Mouse (Mus musculus): Measurements from ENCODE around the gene Stpg4. TPM values are rescaled to one million over a fixed set of nuclear protein-coding genes. Genes with fewer than 3 reads are reported as not detected.
A peak's percentile ranks its signal among the peaks of the same experiment; 100 is the strongest.

Gene Stpg4
- polyA plus RNA-seq, 1 experiment from 2014 or later, result not detected

GRCm38 (mm10) chr17:87402444-87402843, 25.1 kb downstream of the Stpg4 start:
- no peak overlapping the region for H3K4me3 ChIP-seq (ENCODE audit: low read length)
- no peak overlapping the region for H3K4me2 ChIP-seq (replicated peaks; ENCODE audit: low read depth, low read length)
- no peaks in the 10 kb centered on the region for H3K36me3 ChIP-seq (ENCODE audit: control insufficient read depth, insufficient read depth, low read length)
- ATAC-seq (ENCODE audit: low FRiP score, low TSS enrichment), result no peak
- WGBS, result 84% methylated on average over 11 of the region's 11 CpGs
- H3K4me1 ChIP-seq (ENCODE audit: control insufficient read depth, insufficient read depth, low read length), result no peaks in the 10 kb centered on the region
- H3K9me3 ChIP-seq (ENCODE audit: control insufficient read depth, low read length), result no peaks in the 10 kb centered on the region
- H3K9ac ChIP-seq (ENCODE audit: low read depth, low read length), result no peak overlapping the region
- no peak overlapping the region for H3K27ac ChIP-seq (ENCODE audit: low read depth, low read length)
- no peaks in the 10 kb centered on the region for H3K27me3 ChIP-seq (ENCODE audit: control insufficient read depth, insufficient read depth, low read length)

GRCm38 (mm10) chr17:87397088-87397487, 30.5 kb downstream of the Stpg4 start:
- Histone ChIP-seq H3K4me1 (ENCODE audit: control insufficient read depth, insufficient read depth, low read length) (peaks cover 4% of the 10 kb centered on the region; the same call in 1 of the 2 replicates), H3K4me3 (ENCODE audit: low read length) (no peak overlapping the region), H3K36me3 (ENCODE audit: control insufficient read depth, insufficient read depth, low read length) (no peaks in the 10 kb centered on the region), H3K9ac (ENCODE audit: low read depth, low read length) (no peak overlapping the region), H3K27me3 (ENCODE audit: control insufficient read depth, insufficient read depth, low read length) (no peaks in the 10 kb centered on the region), H3K27ac (ENCODE audit: low read depth, low read length) (no peak overlapping the region), H3K4me2 (replicated peaks; ENCODE audit: low read depth, low read length) (no peak overlapping the region), H3K9me3 (ENCODE audit: control insufficient read depth, low read length) (no peaks in the 10 kb centered on the region)
- WGBS, result 65% methylated on average over 11 of the region's 11 CpGs
- ATAC-seq (ENCODE audit: low FRiP score, low TSS enrichment), result no peak

- no peaks in the 10 kb centered on the region for H3K9me3 ChIP-seq (ENCODE audit: control insufficient read depth, low read length)
- no peaks in the 10 kb centered on the region for H3K27me3 ChIP-seq (ENCODE audit: control insufficient read depth, insufficient read depth, low read length)
- H3K4me3 ChIP-seq (ENCODE audit: low read length), result no peak overlapping the region
- no peak overlapping the region for H3K9ac ChIP-seq (ENCODE audit: low read depth, low read length)
- peaks cover 13% of the 10 kb centered on the region for H3K4me1 ChIP-seq (ENCODE audit: control insufficient read depth, insufficient read depth, low read length)
- H3K36me3 ChIP-seq (ENCODE audit: control insufficient read depth, insufficient read depth, low read length), result no peaks in the 10 kb centered on the region
- 66% methylated on average over 7 of the region's 7 CpGs for WGBS
- ATAC-seq (ENCODE audit: low FRiP score, low TSS enrichment), result no peak
- H3K27ac ChIP-seq (ENCODE audit: low read depth, low read length), result no peak overlapping the region
- H3K4me2 ChIP-seq (replicated peaks; ENCODE audit: low read depth, low read length), result no peak overlapping the region
These were observed 36.3 kb downstream of the Stpg4 start for GRCm38 (mm10) chr17:87391242-87391641.

- peak; percentile 79 for ATAC-seq (ENCODE audit: low FRiP score, low TSS enrichment)
These were observed 40.5 kb downstream of the Stpg4 start for GRCm38 (mm10) chr17:87387068-87387467.

GRCm38 (mm10) chr17:87385835-87386234, 41.7 kb downstream of the Stpg4 start:
- ATAC-seq (ENCODE audit: low FRiP score, low TSS enrichment), result no peak
- no peak overlapping the region for H3K4me2 ChIP-seq (replicated peaks; ENCODE audit: low read depth, low read length)
- no peak overlapping the region for H3K9ac ChIP-seq (ENCODE audit: low read depth, low read length)
- H3K4me3 ChIP-seq (ENCODE audit: low read length), result no peak overlapping the region
- H3K36me3 ChIP-seq (ENCODE audit: control insufficient read depth, insufficient read depth, low read length), result no peaks in the 10 kb centered on the region
- no peak overlapping the region for H3K27ac ChIP-seq (ENCODE audit: low read depth, low read length)
- no peaks in the 10 kb centered on the region for H3K9me3 ChIP-seq (ENCODE audit: control insufficient read depth, low read length)
- H3K4me1 ChIP-seq (ENCODE audit: control insufficient read depth, insufficient read depth, low read length), result peaks cover 10% of the 10 kb centered on the region
- H3K27me3 ChIP-seq (ENCODE audit: control insufficient read depth, insufficient read depth, low read length), result no peaks in the 10 kb centered on the region
- WGBS, result 69% methylated on average over 3 of the region's 3 CpGs

More at GRCm38 (mm10) chr17:87387068-87387467, 40.5 kb downstream of the Stpg4 start:
- peaks cover 10% of the 10 kb centered on the region for H3K4me1 ChIP-seq (ENCODE audit: control insufficient read depth, insufficient read depth, low read length)
- H3K9me3 ChIP-seq (ENCODE audit: control insufficient read depth, low read length), result no peaks in the 10 kb centered on the region
- H3K27ac ChIP-seq (ENCODE audit: low read depth, low read length), result no peak overlapping the region
- no peak overlapping the region for H3K4me3 ChIP-seq (ENCODE audit: low read length)
- WGBS, result 10% methylated on average over 4 of the region's 5 CpGs
- no peaks in the 10 kb centered on the region for H3K27me3 ChIP-seq (ENCODE audit: control insufficient read depth, insufficient read depth, low read length)
- H3K4me2 ChIP-seq (replicated peaks; ENCODE audit: low read depth, low read length), result no peak overlapping the region
- H3K9ac ChIP-seq (ENCODE audit: low read depth, low read length), result no peak overlapping the region
- H3K36me3 ChIP-seq (ENCODE audit: control insufficient read depth, insufficient read depth, low read length), result no peaks in the 10 kb centered on the region

- peaks cover 45% of the 10 kb centered on the region for H3K4me1 ChIP-seq (ENCODE audit: control insufficient read depth, insufficient read depth, low read length)
- H3K27ac ChIP-seq (ENCODE audit: low read depth, low read length), result no peak overlapping the region
- 85% methylated on average over 9 of the region's 9 CpGs for WGBS
- H3K27me3 ChIP-seq (ENCODE audit: control insufficient read depth, insufficient read depth, low read length), result no peaks in the 10 kb centered on the region
- no peaks in the 10 kb centered on the region for H3K36me3 ChIP-seq (ENCODE audit: control insufficient read depth, insufficient read depth, low read length)
- H3K4me2 ChIP-seq (replicated peaks; ENCODE audit: low read depth, low read length), result no peak overlapping the region
- no peak overlapping the region for H3K9ac ChIP-seq (ENCODE audit: low read depth, low read length)
- no peak for ATAC-seq (ENCODE audit: low FRiP score, low TSS enrichment)
- no peaks in the 10 kb centered on the region for H3K9me3 ChIP-seq (ENCODE audit: control insufficient read depth, low read length)
- no peak overlapping the region for H3K4me3 ChIP-seq (ENCODE audit: low read length)
These were observed 46.9 kb downstream of the Stpg4 start for GRCm38 (mm10) chr17:87380681-87381080.

- Histone ChIP-seq H3K9me3 (ENCODE audit: control insufficient read depth, low read length) (no peaks in the 10 kb centered on the region), H3K27ac (ENCODE audit: low read depth, low read length) (peak overlapping the region; percentile 77), H3K27me3 (ENCODE audit: control insufficient read depth, insufficient read depth, low read length) (no peaks in the 10 kb centered on the region), H3K9ac (ENCODE audit: low read depth, low read length) (no peak overlapping the region), H3K4me1 (ENCODE audit: control insufficient read depth, insufficient read depth, low read length) (peaks cover 52% of the 10 kb centered on the region), H3K4me2 (replicated peaks; ENCODE audit: low read depth, low read length) (no peak overlapping the region), H3K4me3 (ENCODE audit: low read length) (no peak overlapping the region), H3K36me3 (ENCODE audit: control insufficient read depth, insufficient read depth, low read length) (no peaks in the 10 kb centered on the region)
- WGBS, result 20% methylated on average over 10 of the region's 10 CpGs
- no peak; the same call in 1 of the 2 replicates for ATAC-seq (ENCODE audit: low FRiP score, low TSS enrichment)
These were observed 47.7 kb downstream of the Stpg4 start for GRCm38 (mm10) chr17:87379821-87380220.

DNA sequence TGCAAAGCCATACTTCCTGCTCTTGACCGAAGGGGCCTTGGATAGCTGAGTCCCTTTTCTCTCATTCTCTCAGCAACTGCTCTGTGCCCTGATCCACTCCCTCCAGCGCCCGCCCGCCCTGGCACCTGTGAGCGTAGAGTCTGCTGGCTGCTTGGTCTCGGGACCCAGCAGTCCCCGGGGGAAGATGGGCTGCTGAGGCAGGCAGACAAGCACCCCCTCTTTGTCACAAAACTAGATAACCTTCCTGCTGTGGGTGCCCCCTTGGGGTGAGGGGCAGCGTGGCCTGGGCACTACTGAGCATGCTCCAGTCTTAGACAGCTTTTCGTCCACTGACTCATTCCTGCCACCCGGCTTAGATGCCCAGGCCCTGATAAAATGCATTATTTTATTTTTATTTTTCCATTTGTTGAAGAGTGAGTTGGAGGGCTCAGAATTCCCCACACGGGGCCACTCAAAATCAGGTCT, 48.3 kb downstream of the Stpg4 start:
- Histone ChIP-seq H3K27ac (ENCODE audit: low read depth, low read length) (peak overlapping the region; percentile 77; the same call in 1 of the 2 replicates), H3K4me2 (replicated peaks; ENCODE audit: low read depth, low read length) (no peak overlapping the region), H3K9ac (ENCODE audit: low read depth, low read length) (no peak overlapping the region), H3K4me1 (ENCODE audit: control insufficient read depth, insufficient read depth, low read length) (peaks cover 52% of the 10 kb centered on the region), H3K27me3 (ENCODE audit: control insufficient read depth, insufficient read depth, low read length) (no peaks in the 10 kb centered on the region), H3K4me3 (ENCODE audit: low read length) (no peak overlapping the region), H3K36me3 (ENCODE audit: control insufficient read depth, insufficient read depth, low read length) (no peaks in the 10 kb centered on the region), H3K9me3 (ENCODE audit: control insufficient read depth, low read length) (no peaks in the 10 kb centered on the region)
- 75% methylated on average over 11 of the region's 11 CpGs for WGBS
- no peak for ATAC-seq (ENCODE audit: low FRiP score, low TSS enrichment)

DNA sequence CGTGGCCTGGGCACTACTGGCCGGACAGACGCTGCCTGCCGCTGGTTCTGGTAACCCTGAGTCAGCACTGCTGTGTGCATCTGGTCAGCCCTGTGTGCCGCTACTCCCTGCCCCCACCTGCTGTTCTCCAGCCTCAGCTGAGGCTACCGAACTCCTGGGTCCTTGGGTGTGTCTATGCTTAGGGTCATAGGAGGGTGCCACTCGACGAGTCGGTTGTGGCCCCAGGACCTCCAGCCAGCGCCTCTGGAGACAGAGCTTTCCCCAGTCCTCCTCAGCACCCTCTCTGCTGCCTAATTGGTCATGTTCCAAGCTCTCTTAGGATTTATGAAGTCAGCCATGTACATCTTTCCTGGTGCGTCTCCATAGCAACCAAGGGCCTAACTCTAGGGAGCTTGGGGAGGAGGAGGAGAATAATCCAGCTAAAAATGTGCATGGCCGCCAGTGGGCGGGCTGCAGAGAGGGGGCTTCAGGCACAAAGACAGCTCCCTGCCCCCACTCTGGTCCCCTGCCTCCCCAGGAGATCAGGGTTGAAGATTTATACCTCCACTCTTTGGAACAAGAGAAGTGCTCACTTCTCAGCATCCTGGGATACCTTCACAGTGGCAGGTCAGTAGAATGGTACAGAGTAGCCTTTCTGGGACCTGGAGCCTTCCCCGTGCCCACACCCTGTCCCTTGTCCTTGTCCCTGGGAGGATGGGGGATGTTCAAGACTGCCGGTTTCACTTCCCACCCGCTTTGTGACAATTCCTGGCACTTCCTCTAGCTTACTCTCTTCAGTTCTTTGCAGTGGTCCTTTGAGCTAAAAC, 49.0 kb downstream of the Stpg4 start:
- ATAC-seq (ENCODE audit: low FRiP score, low TSS enrichment), result peak; percentile 13; the same call in 1 of the 2 replicates
- peaks cover 52% of the 10 kb centered on the region for H3K4me1 ChIP-seq (ENCODE audit: control insufficient read depth, insufficient read depth, low read length)
- 40% methylated on average over 16 of the region's 16 CpGs for WGBS

More for the DNA sequence above, 49.0 kb downstream of the Stpg4 start:
- Histone ChIP-seq H3K9me3 (ENCODE audit: control insufficient read depth, low read length) (no peaks in the 10 kb centered on the region), H3K36me3 (ENCODE audit: control insufficient read depth, insufficient read depth, low read length) (no peaks in the 10 kb centered on the region), H3K9ac (ENCODE audit: low read depth, low read length) (no peak overlapping the region), H3K27ac (ENCODE audit: low read depth, low read length) (peak overlapping the region; percentile 77), H3K4me3 (ENCODE audit: low read length) (no peak overlapping the region), H3K27me3 (ENCODE audit: control insufficient read depth, insufficient read depth, low read length) (no peaks in the 10 kb centered on the region), H3K4me2 (replicated peaks; ENCODE audit: low read depth, low read length) (no peak overlapping the region)

All from kidney, embryonic 14.5 days (tissue).